Mouse (Mus musculus) embryonic fibroblast, embryonic 13.5 days (primary cell): Measurements from ENCODE around the gene Zmiz1.

Experiments
- CTCF ChIP-seq: IDR thresholded peaks from 2 replicates; pipeline ENCODE4 v1.5.1; 2011; ENCODE audit warnings: mild to moderate bottlenecking, control low read depth, low read length, moderate library complexity, borderline replicate concordance; ENCODE audit not compliant: insufficient read depth
- POLR2A ChIP-seq: IDR thresholded peaks from 2 replicates; pipeline ENCODE4 v1.6.1; 2011; ENCODE audit warnings: low read depth, mild to moderate bottlenecking, control low read depth, low read length, moderate library complexity

DNA sequence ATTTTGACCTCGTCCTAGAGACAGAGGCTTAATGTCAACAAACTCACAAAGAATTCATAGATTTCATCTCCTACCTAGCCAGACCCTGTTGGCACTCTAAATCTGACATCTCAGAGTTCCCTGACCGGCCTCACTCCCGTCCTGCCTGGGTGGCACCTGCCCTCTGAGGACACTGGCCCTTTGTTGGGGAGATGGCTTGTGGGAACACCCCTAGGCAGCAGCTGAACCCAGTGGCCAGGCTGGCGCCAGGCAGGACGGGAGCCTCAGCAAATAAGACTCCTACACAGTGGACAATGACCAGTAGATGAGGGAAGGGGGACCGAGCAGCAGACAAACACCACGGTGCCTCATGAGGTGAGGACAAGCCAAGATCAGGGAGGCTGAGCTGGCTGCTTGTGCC is 220.6 kb downstream of the Zmiz1 start:
- TF ChIP-seq POLR2A (no peak), CTCF (no peak)
